Mouse (Mus musculus) lung, adult 18-20 months (tissue): ENCODE results near the gene Zmynd8.

Experiments
- DNase-seq, 2 experiments: peaks; one replicate each; pipeline ENCODE4 v3.0.0; 2022; ENCODE audit warnings: mixed read lengths in 2 of 2

The Zmynd8 gene

DNA sequence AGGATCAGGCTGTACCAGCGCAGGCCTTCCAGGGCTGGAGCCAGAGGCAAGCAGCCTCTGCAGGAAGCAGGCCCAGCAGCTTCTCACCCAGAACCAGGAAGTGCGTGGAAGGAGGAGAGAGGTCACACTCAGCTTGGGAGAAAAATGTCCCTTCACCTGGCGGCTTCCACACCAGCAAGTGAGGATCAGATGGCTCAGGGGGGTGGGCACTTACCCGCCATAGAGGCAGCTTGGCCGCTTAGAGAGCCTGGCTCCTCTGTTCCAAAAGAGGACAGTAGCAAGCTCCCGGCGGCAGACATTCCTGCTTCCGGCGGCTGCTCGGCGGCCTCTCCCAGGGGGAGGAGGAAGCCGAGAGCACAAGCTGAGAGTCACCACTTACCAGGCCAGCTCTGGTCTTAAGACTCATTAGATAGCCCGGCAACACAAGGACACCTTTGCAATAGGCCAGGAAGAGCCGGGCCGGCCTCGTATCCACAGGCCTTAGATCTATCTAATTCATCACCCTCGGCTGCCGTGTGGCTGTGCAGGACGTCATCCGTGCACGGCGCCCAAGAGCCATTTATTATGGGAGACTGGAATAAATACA lies 40.9 kb downstream of the Zmynd8 start:
- peak; percentile 69 for DNase-seq

- peak in 1 of 2 experiments; percentile 72 for DNase-seq
These were observed 41.4 kb downstream of the Zmynd8 start for GRCm38 (mm10) chr2:165857395-165857831.

DNA sequence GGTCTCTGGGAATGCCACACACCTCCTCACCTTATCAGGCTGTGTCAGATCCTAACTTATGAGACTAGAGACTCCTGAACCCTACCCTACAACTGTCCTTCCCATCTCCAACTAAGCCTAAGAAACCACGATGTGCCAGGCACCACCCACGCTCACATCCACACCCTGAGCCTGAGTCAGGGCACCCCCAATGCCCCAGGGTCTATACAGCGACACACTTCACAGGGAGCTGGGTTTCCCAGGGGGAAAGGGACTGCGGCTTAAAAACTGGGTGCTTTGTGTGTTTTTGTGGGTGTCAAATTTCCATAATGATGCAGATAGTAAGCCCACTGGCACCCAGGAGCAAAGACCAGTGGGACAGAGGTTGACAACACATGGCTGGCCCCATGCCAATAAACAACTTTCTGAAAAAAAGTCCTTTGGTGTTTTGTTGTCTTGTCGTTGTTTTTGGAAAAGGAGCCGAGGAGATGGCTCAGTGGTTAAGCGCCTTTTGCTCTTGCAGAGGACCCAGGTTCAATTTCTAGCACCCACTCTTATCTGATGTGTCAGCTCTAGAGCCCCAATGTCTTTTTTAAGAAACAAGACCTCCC lies 42.1 kb downstream of the Zmynd8 start:
- no peak for DNase-seq

DNA sequence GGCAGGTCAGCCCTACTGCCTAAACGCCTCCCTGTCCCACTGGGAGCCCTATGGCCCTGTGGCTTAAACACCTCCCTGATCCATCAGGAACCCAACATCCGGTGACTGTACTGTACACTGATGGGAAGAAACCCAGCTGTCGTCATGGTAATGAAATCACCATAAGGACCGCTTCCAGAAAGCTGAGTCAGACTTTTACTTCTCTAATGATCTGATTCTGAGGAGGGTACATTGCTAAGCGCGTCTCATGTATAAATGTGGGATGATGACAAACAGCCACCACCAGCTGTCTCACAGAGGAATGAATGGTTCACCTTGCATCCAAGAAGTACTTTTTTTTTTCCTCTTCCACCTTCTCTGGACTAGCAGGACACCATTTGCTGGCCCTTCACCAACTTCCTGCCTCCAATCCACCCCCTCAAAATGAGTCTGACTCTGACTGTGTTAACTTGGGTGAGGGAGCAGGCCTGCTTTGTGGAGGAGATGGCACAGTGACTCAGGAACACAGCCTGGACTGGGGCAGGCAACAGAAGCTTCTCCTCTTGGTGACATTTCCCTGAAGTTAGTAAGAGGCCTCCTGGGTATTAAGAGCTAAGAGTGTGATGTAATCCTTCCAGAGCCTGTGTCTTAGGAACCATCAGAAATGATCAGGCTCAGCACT lies 43.0 kb downstream of the Zmynd8 start:
- peak; percentile 49 to 67 for DNase-seq

- no peak for DNase-seq
These were observed 44.4 kb downstream of the Zmynd8 start for GRCm38 (mm10) chr2:165854207-165854968.

DNA sequence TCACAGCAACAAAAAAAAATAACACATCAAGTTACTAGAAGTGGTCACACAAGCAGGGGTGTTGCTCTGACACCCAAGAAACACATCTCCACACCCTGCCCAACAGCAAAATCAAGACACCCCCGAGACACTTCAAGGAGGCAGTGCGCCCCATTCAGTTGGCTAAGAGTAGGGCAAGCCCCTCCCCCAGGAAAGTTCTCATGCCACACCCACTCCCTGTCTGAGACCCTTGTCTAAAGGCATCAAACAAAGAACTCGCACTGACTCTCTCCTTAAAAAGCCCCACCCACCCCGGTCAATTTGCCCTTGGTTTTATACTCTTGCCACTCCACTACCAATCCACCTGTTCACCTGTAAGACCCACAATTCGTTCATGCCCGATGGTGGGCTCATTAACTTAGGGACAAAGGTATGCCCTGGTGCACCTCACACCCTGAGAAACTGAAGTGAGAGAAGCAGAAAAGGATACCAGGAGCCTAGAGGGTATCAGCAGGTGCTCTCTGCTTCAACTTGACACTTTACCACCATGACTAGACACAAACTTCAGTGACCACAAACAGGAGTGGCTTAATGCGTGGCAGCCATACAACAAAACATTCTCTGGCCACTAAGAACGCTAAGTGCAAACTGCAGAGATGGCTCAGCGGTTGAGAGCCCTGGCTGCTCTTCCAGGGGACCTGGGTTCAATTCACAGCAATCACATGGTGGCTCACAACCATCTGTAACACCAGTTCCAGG lies 45.8 kb downstream of the Zmynd8 start:
- no peak for DNase-seq

DNA sequence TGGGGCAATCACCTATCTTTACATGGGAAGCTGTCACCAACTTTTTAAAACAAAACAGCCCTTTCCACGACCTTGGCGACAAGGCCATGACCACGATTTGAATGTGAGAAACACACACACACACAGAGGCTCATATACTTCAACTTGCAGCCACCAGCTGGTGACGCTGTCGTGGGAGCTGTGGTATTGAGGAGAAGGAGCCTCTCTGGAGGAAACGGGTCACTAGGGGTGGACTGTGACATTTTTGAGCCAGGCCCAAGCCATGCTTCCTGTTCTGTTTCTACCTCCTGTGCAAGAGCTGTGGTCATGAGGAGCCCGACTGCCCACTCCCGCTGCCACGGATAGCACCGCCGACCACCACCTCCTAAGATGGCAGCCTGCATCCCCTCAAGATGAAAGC lies 46.4 kb downstream of the Zmynd8 start:
- DNase-seq = peak; percentile 56 to 64

GRCm38 (mm10) chr2:165851811-165852415 lies 46.9 kb downstream of the Zmynd8 start:
- DNase-seq = no peak

DNA sequence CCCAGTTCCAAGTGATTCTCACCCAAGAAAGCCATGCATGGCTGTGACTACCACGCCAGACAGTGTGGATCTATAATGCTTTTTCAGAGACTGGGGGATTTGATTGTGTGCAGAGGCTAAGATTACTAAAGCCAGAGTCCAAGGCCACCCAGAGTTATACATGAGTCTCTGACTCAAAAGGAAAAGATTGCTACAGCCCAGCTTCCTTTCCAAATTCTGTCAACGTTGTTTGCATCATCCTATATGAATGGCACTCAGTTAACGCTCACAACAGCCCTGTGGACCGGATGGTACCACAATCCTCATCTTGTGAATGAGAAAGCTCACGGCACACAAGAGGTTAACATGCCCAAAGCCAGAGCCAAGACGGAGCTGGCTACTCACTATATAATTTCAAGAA lies 48.0 kb downstream of the Zmynd8 start:
- no peak for DNase-seq

- peak; percentile 74 to 78 for DNase-seq
These were observed 49.7 kb downstream of the Zmynd8 start for GRCm38 (mm10) chr2:165849129-165849528.

- peak; percentile 42 to 65 for DNase-seq
These were observed 52.0 kb downstream of the Zmynd8 start for GRCm38 (mm10) chr2:165846787-165847186.

GRCm38 (mm10) chr2:165845490-165845889 lies 53.3 kb downstream of the Zmynd8 start:
- peak in 1 of 2 experiments; percentile 54 for DNase-seq

GRCm38 (mm10) chr2:165843350-165843749 lies 55.5 kb downstream of the Zmynd8 start:
- DNase-seq = peak; percentile 55 to 70

GRCm38 (mm10) chr2:165842241-165842640 lies 56.6 kb downstream of the Zmynd8 start:
- DNase-seq = no peak

- DNase-seq = no peak
These were observed 57.0 kb downstream of the Zmynd8 start for GRCm38 (mm10) chr2:165841805-165842204.

DNA sequence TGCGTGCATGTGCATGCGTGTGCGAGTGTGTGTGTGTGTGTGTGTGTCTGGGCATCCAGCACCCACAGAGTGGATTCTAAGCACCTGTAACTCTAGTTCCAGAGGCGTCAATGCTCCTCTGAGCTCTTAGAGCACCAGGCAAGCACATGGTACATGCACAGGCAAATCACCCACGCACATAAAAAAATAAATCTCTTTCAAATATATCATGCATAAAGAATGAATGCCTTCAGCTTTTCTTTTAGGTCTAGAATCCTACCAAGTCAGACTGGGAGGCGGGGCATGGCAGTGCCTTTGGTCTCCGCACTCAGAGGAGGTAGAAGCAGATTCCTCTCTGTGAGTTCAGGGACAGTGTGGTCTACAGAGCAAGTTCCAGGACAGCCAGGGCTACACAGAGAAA lies 58.0 kb downstream of the Zmynd8 start:
- DNase-seq = no peak

GRCm38 (mm10) chr2:165839317-165839652 lies 59.5 kb downstream of the Zmynd8 start:
- DNase-seq = no peak

- no peak for DNase-seq
These were observed 60.1 kb downstream of the Zmynd8 start for GRCm38 (mm10) chr2:165838606-165839316.

DNA sequence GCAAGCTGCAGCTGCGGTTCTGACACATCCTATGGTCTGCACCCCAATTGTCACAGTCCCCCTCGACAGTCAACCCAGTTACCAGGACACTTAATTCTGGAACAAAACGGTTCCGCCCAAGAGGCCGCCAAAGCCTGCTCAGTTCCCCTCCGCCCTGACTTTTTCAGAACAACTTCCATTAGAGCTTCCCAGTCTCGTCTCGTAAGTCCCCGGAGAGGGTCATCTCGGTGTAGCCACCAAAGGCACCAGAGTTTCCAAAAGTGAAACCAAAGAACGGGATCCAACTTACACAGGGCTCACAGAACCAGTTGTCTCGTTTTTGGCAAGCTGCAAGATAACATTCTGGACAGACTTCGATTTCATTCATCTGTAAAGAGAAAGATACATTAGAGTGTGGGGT lies 64.2 kb downstream of the Zmynd8 start:
- no peak for DNase-seq

- DNase-seq = no peak
These were observed 65.3 kb downstream of the Zmynd8 start for GRCm38 (mm10) chr2:165833468-165833867.

GRCm38 (mm10) chr2:165832720-165833119 lies 66.1 kb downstream of the Zmynd8 start:
- DNase-seq = peak; percentile 62 to 74

GRCm38 (mm10) chr2:165832295-165832694 lies 66.5 kb downstream of the Zmynd8 start:
- peak; percentile 40 to 62 for DNase-seq
